Mouse (Mus musculus) testis, postnatal 10 days (tissue): ENCODE data around the gene Pknox2.

Experiments used
- DNase-seq: peaks from one replicate; pipeline ENCODE4 v3.0.0; 2021; ENCODE audit warnings: low spot score

Pknox2 gene

GRCm38 (mm10) chr9:36882034-36882745, 265.0 kb downstream of the Pknox2 start:
- no peak for DNase-seq

- DNase-seq: no peak
Measured at GRCm38 (mm10) chr9:36881615-36882014, 265.6 kb downstream of the Pknox2 start.

GRCm38 (mm10) chr9:36876787-36877186, 270.4 kb downstream of the Pknox2 start:
- no peak for DNase-seq

- DNase-seq: no peak
Measured at GRCm38 (mm10) chr9:36876313-36876712, 270.9 kb downstream of the Pknox2 start.

GRCm38 (mm10) chr9:36873796-36874195, 273.4 kb downstream of the Pknox2 start:
- DNase-seq: no peak

GRCm38 (mm10) chr9:36870263-36870662, 276.9 kb downstream of the Pknox2 start:
- no peak for DNase-seq

GRCm38 (mm10) chr9:36868662-36869061, 278.5 kb downstream of the Pknox2 start:
- no peak for DNase-seq

- DNase-seq: no peak
Measured at GRCm38 (mm10) chr9:36864862-36865813, 282.1 kb downstream of the Pknox2 start.

GRCm38 (mm10) chr9:36863694-36864093, 283.5 kb downstream of the Pknox2 start:
- no peak for DNase-seq

GRCm38 (mm10) chr9:36862576-36862975, 284.6 kb downstream of the Pknox2 start:
- no peak for DNase-seq

GRCm38 (mm10) chr9:36858677-36859076, 288.5 kb downstream of the Pknox2 start:
- DNase-seq: no peak

GRCm38 (mm10) chr9:36857476-36858117, 289.6 kb downstream of the Pknox2 start:
- DNase-seq: no peak

GRCm38 (mm10) chr9:36856351-36856750, 290.9 kb downstream of the Pknox2 start:
- no peak for DNase-seq

GRCm38 (mm10) chr9:36852175-36852574, 295.0 kb downstream of the Pknox2 start:
- no peak for DNase-seq

GRCm38 (mm10) chr9:36850091-36850490, 297.1 kb downstream of the Pknox2 start:
- DNase-seq: no peak

- no peak for DNase-seq
Measured at GRCm38 (mm10) chr9:36848661-36849060, 298.5 kb downstream of the Pknox2 start.

GRCm38 (mm10) chr9:36846346-36846745, 300.9 kb downstream of the Pknox2 start:
- no peak for DNase-seq
